Mouse (Mus musculus) midbrain, embryonic 12.5 days (tissue): ENCODE data around the gene Dctn3. TPM values are rescaled to one million over a fixed set of nuclear protein-coding genes. Genes with fewer than 3 reads are reported as not detected.

Experiments used
- ATAC-seq: fragments of 200-750 bp; cut with Nextera tagmentation; 2 replicates; pipeline ENCODE4 v1.8.0; 2017; ENCODE audit warnings: low read depth, moderate TSS enrichment, moderate library complexity; ENCODE audit not compliant: low FRiP score
- H3K27ac ChIP-seq: fragments of 300-500 bp; sonication (generic); replicated peaks from 2 replicates; pipeline ENCODE4 v1.5.1; 2016; ENCODE audit warnings: mild to moderate bottlenecking
- H3K27me3 ChIP-seq: fragments of 300-500 bp; sonication (generic); 2 replicates; pipeline ENCODE4 v1.6.1; 2016; ENCODE audit warnings: mild to moderate bottlenecking
- H3K36me3 ChIP-seq: fragments of 300-500 bp; sonication (generic); 2 replicates; pipeline ENCODE4 v1.6.1; 2016
- H3K4me1 ChIP-seq: fragments of 300-500 bp; sonication (generic); 2 replicates; pipeline ENCODE4 v1.6.1; 2016
- H3K4me2 ChIP-seq: fragments of 300-500 bp; sonication (generic); replicated peaks from 2 replicates; pipeline ENCODE4 v1.6.1; 2016; ENCODE audit warnings: mild to moderate bottlenecking, moderate library complexity
- H3K4me3 ChIP-seq: fragments of 300-500 bp; sonication (generic); 2 replicates; pipeline ENCODE4 v1.5.1; 2016; ENCODE audit warnings: mild to moderate bottlenecking
- H3K9ac ChIP-seq: fragments of 300-500 bp; sonication (generic); replicated peaks from 2 replicates; pipeline ENCODE4 v1.6.1; 2016; ENCODE audit warnings: mild to moderate bottlenecking, moderate library complexity
- H3K9me3 ChIP-seq: fragments of 300-500 bp; sonication (generic); 2 replicates; pipeline ENCODE4 v1.6.1; 2016; ENCODE audit warnings: mild to moderate bottlenecking
- WGBS: fragments of 180-500 bp; shearing (Covaris S2); methylation state at CpG from one replicate; pipeline ENCODE4 v1.1.7; 2016; 5-methylcytosine and 5-hydroxymethylcytosine counted together
- polyA plus RNA-seq: library from polyadenylated mRNA; unstranded; fragments of >200 nt; fragmentation: Nextera tagmentation; extraction: Ambion mirVana; gene quantifications from 2 replicates; pipeline ENCODE4 v1.2.1, GENCODE M21; 2016

Gene Dctn3
- polyA plus RNA-seq, 1 experiment from 2014 or later = 184 TPM

GRCm38 (mm10) chr4:41731052-41731765, 8.2 kb upstream of the Dctn3 start, which contains the start of gene Arid3c:
TSS of gene Arid3c (minus strand) at chr4:41731142.
- no peaks in the 10 kb centered on the region for H3K9me3 ChIP-seq
- H3K36me3 ChIP-seq = no peaks in the 10 kb centered on the region
- ATAC-seq = peak; percentile 34; the same call in 1 of the 2 replicates
- no peak within 1 kb of the TSS for H3K27ac ChIP-seq
- H3K4me1 ChIP-seq = peaks cover 21% of the 10 kb centered on the region
- 2% methylated on average over 50 of the region's 50 CpGs for WGBS
- peak within 1 kb of the TSS; percentile 37 for H3K4me3 ChIP-seq
- peak within 1 kb of the TSS; percentile 56 for H3K4me2 ChIP-seq
- peak within 1 kb of the TSS; percentile 47 for H3K9ac ChIP-seq
- H3K27me3 ChIP-seq = peaks cover 77% of the 10 kb centered on the region

- H3K27ac ChIP-seq = no peak overlapping the region
- H3K27me3 ChIP-seq = peaks cover 81% of the 10 kb centered on the region
- 0 out of 2 replicates have a peak overlapping the region, but pooled peaks have one; percentile 5 for H3K4me3 ChIP-seq
- H3K4me1 ChIP-seq = peaks cover 40% of the 10 kb centered on the region
- no peaks in the 10 kb centered on the region for H3K36me3 ChIP-seq
- peak overlapping the region; percentile 23 for H3K4me2 ChIP-seq
- no peak for ATAC-seq
- H3K9ac ChIP-seq = 0 out of 2 replicates have a peak overlapping the region, but pooled peaks have one; percentile 24
- 14% methylated on average over 20 of the region's 20 CpGs for WGBS
- no peaks in the 10 kb centered on the region for H3K9me3 ChIP-seq
These were observed 4.1 kb upstream of the Dctn3 start for GRCm38 (mm10) chr4:41726826-41727621.

- Histone ChIP-seq H3K4me1 (peaks cover 28% of the 10 kb centered on the region), H3K27ac (peak overlapping the region; percentile 35; the same call in 1 of the 2 replicates), H3K27me3 (no peaks in the 10 kb centered on the region), H3K4me2 (no peak overlapping the region), H3K4me3 (no peak overlapping the region), H3K9me3 (no peaks in the 10 kb centered on the region), H3K9ac (no peak overlapping the region), H3K36me3 (peaks cover 53% of the 10 kb centered on the region)
- no peak for ATAC-seq
- WGBS = 71% methylated on average over 6 of the region's 6 CpGs
These were observed 6.1 kb downstream of the Dctn3 start for GRCm38 (mm10) chr4:41716834-41717233.

- no peak for ATAC-seq
- Histone ChIP-seq H3K9me3 (no peaks in the 10 kb centered on the region), H3K4me3 (no peak overlapping the region), H3K27ac (no peak overlapping the region), H3K9ac (no peak overlapping the region), H3K27me3 (no peaks in the 10 kb centered on the region), H3K36me3 (peaks cover 56% of the 10 kb centered on the region), H3K4me1 (peaks cover 34% of the 10 kb centered on the region), H3K4me2 (no peak overlapping the region)
- 80% methylated on average over 5 of the region's 5 CpGs for WGBS
These were observed 7.4 kb downstream of the Dctn3 start for GRCm38 (mm10) chr4:41715596-41715995.

GRCm38 (mm10) chr4:41715082-41715481, 7.9 kb downstream of the Dctn3 start:
- Histone ChIP-seq H3K9me3 (no peaks in the 10 kb centered on the region), H3K4me3 (no peak overlapping the region), H3K4me2 (no peak overlapping the region), H3K9ac (no peak overlapping the region), H3K27ac (no peak overlapping the region), H3K27me3 (no peaks in the 10 kb centered on the region), H3K4me1 (peaks cover 34% of the 10 kb centered on the region), H3K36me3 (peaks cover 51% of the 10 kb centered on the region)
- ATAC-seq = no peak
- WGBS = 78% methylated on average over 8 of the region's 8 CpGs

GRCm38 (mm10) chr4:41714276-41714675, 8.7 kb downstream of the Dctn3 start:
- peaks cover 34% of the 10 kb centered on the region for H3K4me1 ChIP-seq

GRCm38 (mm10) chr4:41713197-41714067, 9.5 kb downstream of the Dctn3 start, which contains the start of gene Rpp25l:
TSS of gene Rpp25l (minus strand) at chr4:41713534.
- peaks cover 34% of the 10 kb centered on the region for H3K4me1 ChIP-seq
- peak within 1 kb of the TSS; percentile 91 for H3K4me2 ChIP-seq
- H3K9ac ChIP-seq = peak within 1 kb of the TSS; percentile 83
- peaks cover 35% of the 10 kb centered on the region for H3K36me3 ChIP-seq
- WGBS = under 1% methylated on average over 61 of the region's 61 CpGs
- H3K27ac ChIP-seq = peak within 1 kb of the TSS; percentile 57
- H3K9me3 ChIP-seq = no peaks in the 10 kb centered on the region
- H3K27me3 ChIP-seq = no peaks in the 10 kb centered on the region
- H3K4me3 ChIP-seq = peak within 1 kb of the TSS; percentile 72
- ATAC-seq = peak; percentile 57

More at GRCm38 (mm10) chr4:41714276-41714675, 8.7 kb downstream of the Dctn3 start:
- Histone ChIP-seq H3K4me2 (peak overlapping the region; percentile 91), H3K36me3 (peaks cover 43% of the 10 kb centered on the region), H3K27ac (no peak overlapping the region), H3K9ac (no peak overlapping the region), H3K4me3 (no peak overlapping the region), H3K9me3 (no peaks in the 10 kb centered on the region), H3K27me3 (no peaks in the 10 kb centered on the region)
- no peak for ATAC-seq
- 16% methylated on average over 8 of the region's 8 CpGs for WGBS

GRCm38 (mm10) chr4:41712421-41713196, 10.4 kb downstream of the Dctn3 start:
- Histone ChIP-seq H3K9me3 (no peaks in the 10 kb centered on the region), H3K27me3 (no peaks in the 10 kb centered on the region), H3K4me1 (peaks cover 41% of the 10 kb centered on the region), H3K27ac (peak overlapping the region; percentile 57; the same call in 1 of the 2 replicates), H3K4me3 (peak overlapping the region; percentile 72), H3K9ac (peak overlapping the region; percentile 83), H3K36me3 (peaks cover 26% of the 10 kb centered on the region), H3K4me2 (peak overlapping the region; percentile 91)
- ATAC-seq = no peak
- 49% methylated on average over 31 of the region's 31 CpGs for WGBS

GRCm38 (mm10) chr4:41711705-41712375, 11.1 kb downstream of the Dctn3 start:
- Histone ChIP-seq H3K27me3 (no peaks in the 10 kb centered on the region), H3K4me2 (peak overlapping the region; percentile 91), H3K36me3 (peaks cover 19% of the 10 kb centered on the region), H3K4me1 (peaks cover 49% of the 10 kb centered on the region), H3K4me3 (peak overlapping the region; percentile 72), H3K27ac (no peak overlapping the region), H3K9me3 (no peaks in the 10 kb centered on the region), H3K9ac (peak overlapping the region; percentile 83; the same call in 1 of the 2 replicates)
- ATAC-seq = no peak
- 76% methylated on average over 16 of the region's 16 CpGs for WGBS

- ATAC-seq = no peak
- H3K27ac ChIP-seq = no peak overlapping the region
- no peaks in the 10 kb centered on the region for H3K9me3 ChIP-seq
- H3K4me2 ChIP-seq = no peak overlapping the region
- peaks cover 57% of the 10 kb centered on the region for H3K4me1 ChIP-seq
- peaks cover 8% of the 10 kb centered on the region for H3K27me3 ChIP-seq
- no peak overlapping the region for H3K9ac ChIP-seq
- 68% methylated on average over 4 of the region's 4 CpGs for WGBS
- no peak overlapping the region for H3K4me3 ChIP-seq
- H3K36me3 ChIP-seq = peaks cover 8% of the 10 kb centered on the region
These were observed 12.7 kb downstream of the Dctn3 start for GRCm38 (mm10) chr4:41710229-41710628.
